Mouse (Mus musculus) lung, embryonic 15.5 days (tissue): ENCODE measurements around the gene Osbpl2. TPM values are rescaled to one million over a fixed set of nuclear protein-coding genes. Genes with fewer than 3 reads are reported as not detected.

Source experiments
- ATAC-seq: fragments of 200-750 bp; cut with Nextera tagmentation; 2 replicates; pipeline ENCODE4 v1.8.0; 2017; ENCODE audit warnings: moderate number of reproducible peaks, borderline replicate concordance; ENCODE audit not compliant: low FRiP score, low TSS enrichment; ENCODE audit errors: extremely low read depth
- H3K27ac ChIP-seq: fragments of 300-500 bp; sonication (generic); 2 replicates; pipeline ENCODE4 v1.5.1; 2015; ENCODE audit warnings: moderate library complexity, mild to moderate bottlenecking, inconsistent platforms
- H3K27me3 ChIP-seq: fragments of 300-500 bp; sonication (generic); 2 replicates; pipeline ENCODE4 v1.6.1; 2015; ENCODE audit warnings: inconsistent platforms
- H3K36me3 ChIP-seq: fragments of 300-500 bp; sonication (generic); 2 replicates; pipeline ENCODE4 v1.6.1; 2015; ENCODE audit warnings: inconsistent platforms
- H3K4me1 ChIP-seq: fragments of 300-500 bp; sonication (generic); 2 replicates; pipeline ENCODE4 v1.6.1; 2015; ENCODE audit warnings: inconsistent platforms
- H3K4me2 ChIP-seq: fragments of 300-500 bp; sonication (generic); 2 replicates; pipeline ENCODE4 v1.6.1; 2015; ENCODE audit warnings: inconsistent platforms, mild to moderate bottlenecking, moderate library complexity
- H3K4me3 ChIP-seq: fragments of 300-500 bp; sonication (generic); 2 replicates; pipeline ENCODE4 v1.5.1; 2015; ENCODE audit warnings: mild to moderate bottlenecking, inconsistent platforms
- H3K9ac ChIP-seq: fragments of 300-500 bp; sonication (generic); 2 replicates; pipeline ENCODE4 v1.6.1; 2015; ENCODE audit warnings: inconsistent platforms
- H3K9me3 ChIP-seq: fragments of 300-500 bp; sonication (generic); 2 replicates; pipeline ENCODE4 v1.6.1; 2016; ENCODE audit warnings: inconsistent platforms
- WGBS: fragments of 180-500 bp; shearing (Covaris S2); methylation state at CpG from one replicate; pipeline ENCODE4 v1.1.7; 2015; 5-methylcytosine and 5-hydroxymethylcytosine counted together
- polyA plus RNA-seq: library from polyadenylated mRNA; unstranded; fragments of >200 nt; fragmentation: Nextera tagmentation; extraction: Ambion mirVana; gene quantifications from 2 replicates; pipeline ENCODE4 v1.2.1, GENCODE M21; 2015

Gene Osbpl2
- polyA plus RNA-seq, 1 experiment from 2014 or later = 32.5 TPM

- H3K4me1 ChIP-seq = no peaks in the 10 kb centered on the region
- H3K9me3 ChIP-seq = no peaks in the 10 kb centered on the region
- WGBS = 86% methylated on average over 5 of the region's 5 CpGs
- H3K36me3 ChIP-seq = no peaks in the 10 kb centered on the region; the same call in 1 of the 2 replicates
- ATAC-seq = no peak
- H3K4me3 ChIP-seq = no peak overlapping the region
- no peak overlapping the region for H3K27ac ChIP-seq
- H3K27me3 ChIP-seq = no peaks in the 10 kb centered on the region
- H3K9ac ChIP-seq = no peak overlapping the region
- no peak overlapping the region for H3K4me2 ChIP-seq
Measured at GRCm38 (mm10) chr2:180086637-180087027, 32.5 kb upstream of the Osbpl2 start.

GRCm38 (mm10) chr2:180087472-180087871, 31.6 kb upstream of the Osbpl2 start:
- 82% methylated on average over 4 of the region's 4 CpGs for WGBS
- Histone ChIP-seq H3K27me3 (no peaks in the 10 kb centered on the region), H3K36me3 (no peaks in the 10 kb centered on the region; the same call in 1 of the 2 replicates), H3K9ac (no peak overlapping the region), H3K9me3 (no peaks in the 10 kb centered on the region), H3K4me2 (no peak overlapping the region), H3K4me1 (no peaks in the 10 kb centered on the region), H3K4me3 (no peak overlapping the region), H3K27ac (no peak overlapping the region)
- ATAC-seq = no peak

- Histone ChIP-seq H3K9ac (no peak overlapping the region), H3K27ac (no peak overlapping the region), H3K9me3 (no peaks in the 10 kb centered on the region), H3K27me3 (no peaks in the 10 kb centered on the region), H3K4me2 (no peak overlapping the region), H3K4me1 (no peaks in the 10 kb centered on the region), H3K4me3 (no peak overlapping the region), H3K36me3 (no peaks in the 10 kb centered on the region; the same call in 1 of the 2 replicates)
- ATAC-seq = no peak
- WGBS = 47% methylated on average over 11 of the region's 11 CpGs
Measured at GRCm38 (mm10) chr2:180090285-180090684, 28.8 kb upstream of the Osbpl2 start.

GRCm38 (mm10) chr2:180095711-180096110, 23.4 kb upstream of the Osbpl2 start:
- Histone ChIP-seq H3K4me3 (no peak overlapping the region), H3K9me3 (no peaks in the 10 kb centered on the region), H3K36me3 (no peaks in the 10 kb centered on the region), H3K4me1 (no peaks in the 10 kb centered on the region), H3K27ac (no peak overlapping the region), H3K27me3 (peaks cover 33% of the 10 kb centered on the region), H3K9ac (no peak overlapping the region), H3K4me2 (no peak overlapping the region)
- 32% methylated on average over 5 of the region's 5 CpGs for WGBS
- peak; percentile 32; the same call in 1 of the 2 replicates for ATAC-seq

- H3K4me2 ChIP-seq = no peak overlapping the region
- no peaks in the 10 kb centered on the region for H3K9me3 ChIP-seq
- H3K36me3 ChIP-seq = no peaks in the 10 kb centered on the region
- peaks cover 52% of the 10 kb centered on the region for H3K27me3 ChIP-seq
- WGBS = 30% methylated on average over 3 of the region's 3 CpGs
- H3K4me3 ChIP-seq = no peak overlapping the region
- no peak overlapping the region for H3K27ac ChIP-seq
- H3K4me1 ChIP-seq = no peaks in the 10 kb centered on the region
- ATAC-seq = no peak
- no peak overlapping the region for H3K9ac ChIP-seq
Measured at GRCm38 (mm10) chr2:180097585-180097984, 21.5 kb upstream of the Osbpl2 start.

GRCm38 (mm10) chr2:180098167-180098566, 20.9 kb upstream of the Osbpl2 start:
- no peak overlapping the region for H3K4me2 ChIP-seq
- H3K4me3 ChIP-seq = no peak overlapping the region
- H3K9ac ChIP-seq = no peak overlapping the region
- no peaks in the 10 kb centered on the region for H3K36me3 ChIP-seq
- peaks cover 58% of the 10 kb centered on the region for H3K27me3 ChIP-seq
- H3K4me1 ChIP-seq = peaks cover 1% of the 10 kb centered on the region
- H3K9me3 ChIP-seq = no peaks in the 10 kb centered on the region
- 43% methylated on average over 5 of the region's 5 CpGs for WGBS
- H3K27ac ChIP-seq = no peak overlapping the region
- ATAC-seq = no peak

- H3K4me3 ChIP-seq = no peak overlapping the region
- H3K9me3 ChIP-seq = no peaks in the 10 kb centered on the region
- 4% methylated on average over 15 of the region's 15 CpGs for WGBS
- H3K27me3 ChIP-seq = peaks cover 71% of the 10 kb centered on the region
- no peak overlapping the region for H3K9ac ChIP-seq
- no peak for ATAC-seq
- no peak overlapping the region for H3K27ac ChIP-seq
- no peak overlapping the region for H3K4me2 ChIP-seq
- peaks cover 12% of the 10 kb centered on the region for H3K4me1 ChIP-seq
- H3K36me3 ChIP-seq = no peaks in the 10 kb centered on the region
Measured at GRCm38 (mm10) chr2:180099529-180099928, 19.6 kb upstream of the Osbpl2 start.

GRCm38 (mm10) chr2:180103151-180103977, 15.7 kb upstream of the Osbpl2 start:
- Histone ChIP-seq H3K27ac (no peak overlapping the region), H3K9me3 (no peaks in the 10 kb centered on the region), H3K27me3 (peaks cover 77% of the 10 kb centered on the region), H3K4me3 (peak overlapping the region; percentile 48), H3K36me3 (no peaks in the 10 kb centered on the region), H3K9ac (no peak overlapping the region), H3K4me1 (peaks cover 12% of the 10 kb centered on the region), H3K4me2 (peak overlapping the region; percentile 96)
- 1% methylated on average over 56 of the region's 57 CpGs for WGBS
- no peak for ATAC-seq

- H3K9me3 ChIP-seq = no peaks in the 10 kb centered on the region
- under 1% methylated on average over 56 of the region's 87 CpGs for WGBS
- peak within 1 kb of the TSS; percentile 48 for H3K4me3 ChIP-seq
- no peak within 1 kb of the TSS for H3K9ac ChIP-seq
- H3K4me2 ChIP-seq = peak within 1 kb of the TSS; percentile 96
- peaks cover 70% of the 10 kb centered on the region for H3K27me3 ChIP-seq
- peak; percentile 84 for ATAC-seq
- H3K4me1 ChIP-seq = peaks cover 12% of the 10 kb centered on the region
- no peak within 1 kb of the TSS for H3K27ac ChIP-seq
- H3K36me3 ChIP-seq = no peaks in the 10 kb centered on the region
Measured at GRCm38 (mm10) chr2:180103978-180104658, 15.0 kb upstream of the Osbpl2 start, which contains the start of gene Hrh3. Gene Hrh3 (minus strand): TSS chr2:180104488.

GRCm38 (mm10) chr2:180104659-180105377, 14.3 kb upstream of the Osbpl2 start:
- Histone ChIP-seq H3K4me2 (peak overlapping the region; percentile 96), H3K27ac (no peak overlapping the region), H3K9ac (no peak overlapping the region), H3K36me3 (no peaks in the 10 kb centered on the region), H3K4me3 (peak overlapping the region; percentile 48), H3K27me3 (peaks cover 63% of the 10 kb centered on the region), H3K4me1 (peaks cover 12% of the 10 kb centered on the region), H3K9me3 (no peaks in the 10 kb centered on the region)
- 10% methylated on average over 24 of the region's 24 CpGs for WGBS
- ATAC-seq = peak; percentile 17; the same call in 1 of the 2 replicates

GRCm38 (mm10) chr2:180105441-180106190, 13.5 kb upstream of the Osbpl2 start:
- Histone ChIP-seq H3K4me2 (no peak overlapping the region), H3K9me3 (no peaks in the 10 kb centered on the region), H3K9ac (no peak overlapping the region), H3K27me3 (peaks cover 55% of the 10 kb centered on the region), H3K27ac (no peak overlapping the region), H3K4me3 (no peak overlapping the region), H3K36me3 (no peaks in the 10 kb centered on the region), H3K4me1 (peaks cover 12% of the 10 kb centered on the region)
- 27% methylated on average over 8 of the region's 8 CpGs for WGBS
- no peak for ATAC-seq
